Mouse (Mus musculus): ENCODE data around the gene Gm12248. TPM values are rescaled to one million over a fixed set of nuclear protein-coding genes. Genes with fewer than 3 reads are reported as not detected.

The Gm12248 gene
- total RNA-seq (2017), result not detected in 2 replicates

DNA sequence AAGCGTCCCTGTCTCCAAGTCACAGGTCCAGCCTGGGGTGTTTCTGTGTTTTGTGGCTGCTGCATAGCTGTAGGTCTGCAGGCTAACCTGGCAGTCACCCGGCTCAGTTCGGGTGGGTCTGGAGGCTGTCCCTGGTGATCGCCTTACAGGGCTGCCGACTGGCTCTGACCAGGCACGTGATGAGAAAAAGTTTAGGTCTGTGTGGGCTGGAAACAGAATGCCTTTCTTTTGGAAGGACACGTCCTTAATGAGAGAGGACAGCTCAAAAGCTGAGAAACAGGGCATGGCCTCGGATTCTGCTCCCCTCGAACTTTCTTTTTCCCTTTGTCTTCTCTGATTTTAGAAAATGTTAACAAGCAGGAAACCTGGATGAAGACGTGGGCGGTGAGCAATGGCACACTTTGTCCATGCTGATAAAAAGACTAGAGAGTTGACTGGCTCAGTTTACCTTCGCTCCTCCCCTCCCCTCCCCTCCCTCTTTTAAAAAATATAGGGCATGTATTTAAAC is at the start of gene Gm12248:
Gene Gm12248, minus strand, starts transcription at position 114 of the 508 bp plus-strand sequence.
- ATAC-seq (replicated peaks; ENCODE audit: low read depth, poor library complexity, severe bottlenecking), result peak; percentile 66

DNA sequence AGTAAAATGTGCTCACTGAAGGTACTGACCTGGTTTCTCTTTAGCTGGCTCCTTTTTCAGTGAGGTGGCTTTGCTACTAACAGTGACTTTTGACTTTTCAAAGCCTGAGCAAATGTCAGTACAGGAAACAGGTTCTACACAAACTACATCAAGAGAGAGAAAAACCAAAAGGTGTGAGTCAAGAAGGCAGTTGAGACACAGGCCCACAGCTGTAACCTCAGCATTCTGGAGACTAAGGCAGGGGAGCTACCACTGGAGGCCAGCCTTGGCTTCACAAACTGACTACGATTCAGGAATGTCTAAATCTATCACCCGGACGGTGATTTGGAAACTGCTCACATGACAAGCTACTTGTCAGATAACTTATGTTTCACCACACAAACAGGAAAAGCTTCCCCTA is 46.5 kb upstream of the Gm12248 start:
- ATAC-seq (replicated peaks; ENCODE audit: low read depth, poor library complexity, severe bottlenecking), result no peak

DNA sequence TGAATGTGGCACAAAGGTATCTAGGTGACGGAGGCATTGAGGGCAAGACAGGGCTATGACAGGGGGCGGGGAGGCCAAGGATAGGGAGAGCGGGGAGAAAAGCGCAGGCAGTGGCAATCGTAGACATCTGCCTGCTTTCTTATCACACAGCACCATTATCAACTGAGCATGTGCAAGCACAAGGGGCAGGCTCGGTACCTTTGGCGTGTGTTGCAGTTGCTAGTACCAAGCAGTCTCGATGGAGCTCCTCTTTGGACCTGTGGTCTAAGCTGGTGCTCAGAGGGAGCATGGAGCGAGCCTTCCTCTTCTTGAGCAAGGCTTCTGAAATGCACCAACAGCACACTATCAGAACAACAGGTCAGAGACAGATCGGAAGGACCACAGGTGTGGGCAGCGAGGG is 45.9 kb upstream of the Gm12248 start:
- ATAC-seq (replicated peaks; ENCODE audit: low read depth, poor library complexity, severe bottlenecking), result no peak

DNA sequence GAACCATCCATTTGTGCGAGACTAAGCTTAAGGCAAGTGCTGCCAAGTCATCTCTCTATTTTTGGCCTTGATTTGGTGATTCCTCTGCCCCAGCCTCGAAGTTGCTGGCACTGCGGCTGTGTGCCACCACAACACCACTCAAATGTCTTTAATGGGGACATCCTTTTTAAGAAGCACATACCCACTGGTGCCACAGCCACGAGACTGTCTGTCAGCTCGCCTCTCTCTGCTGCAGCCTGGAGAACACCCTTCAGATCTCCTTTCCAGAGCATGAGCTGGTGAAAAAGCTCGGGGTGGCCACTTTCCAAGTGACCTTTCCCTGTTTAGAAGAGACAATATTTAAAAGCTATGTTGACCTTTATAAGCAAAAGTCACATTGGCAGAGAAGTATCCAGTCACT is 43.7 kb upstream of the Gm12248 start:
- ATAC-seq (replicated peaks; ENCODE audit: low read depth, poor library complexity, severe bottlenecking), result no peak

DNA sequence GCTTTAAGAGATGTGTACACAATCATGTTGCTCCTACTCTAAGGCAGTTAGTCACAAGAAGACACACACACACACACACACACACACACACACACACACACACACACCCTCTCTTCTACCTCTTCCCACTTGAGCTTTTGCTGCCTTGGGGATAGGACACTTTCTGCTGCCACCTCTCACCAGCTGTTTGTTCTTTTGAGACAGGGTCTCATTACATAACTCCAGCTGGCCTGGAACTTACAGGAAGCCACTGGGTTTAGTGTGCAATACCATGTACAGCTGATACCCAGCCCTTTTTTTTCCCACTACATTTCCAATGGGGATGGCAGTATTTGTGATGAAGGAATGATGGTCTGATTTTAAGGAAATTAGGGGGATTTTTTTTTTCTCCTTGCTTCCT is 42.4 kb upstream of the Gm12248 start:
- ATAC-seq (replicated peaks; ENCODE audit: low read depth, poor library complexity, severe bottlenecking), result no peak

DNA sequence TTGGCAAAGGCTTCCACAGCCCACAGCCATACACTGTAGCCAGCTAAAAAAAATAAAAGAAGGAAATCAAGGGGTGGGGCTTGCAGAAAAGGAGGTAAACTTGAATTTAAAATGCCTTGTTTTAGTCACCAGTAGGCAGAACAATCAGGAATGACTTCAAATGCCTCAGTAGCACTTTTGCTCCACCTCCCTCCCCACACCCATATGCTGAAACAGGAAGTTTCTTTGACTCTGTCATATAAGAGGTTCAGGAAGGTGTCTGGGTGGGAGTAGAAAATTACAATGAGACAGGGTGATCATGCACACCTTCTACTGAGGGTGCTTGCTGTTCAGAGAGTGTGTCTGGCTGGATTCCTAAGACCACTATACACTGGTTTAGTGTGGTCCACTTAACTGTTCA is 41.9 kb upstream of the Gm12248 start:
- no peak for ATAC-seq (replicated peaks; ENCODE audit: low read depth, poor library complexity, severe bottlenecking)

DNA sequence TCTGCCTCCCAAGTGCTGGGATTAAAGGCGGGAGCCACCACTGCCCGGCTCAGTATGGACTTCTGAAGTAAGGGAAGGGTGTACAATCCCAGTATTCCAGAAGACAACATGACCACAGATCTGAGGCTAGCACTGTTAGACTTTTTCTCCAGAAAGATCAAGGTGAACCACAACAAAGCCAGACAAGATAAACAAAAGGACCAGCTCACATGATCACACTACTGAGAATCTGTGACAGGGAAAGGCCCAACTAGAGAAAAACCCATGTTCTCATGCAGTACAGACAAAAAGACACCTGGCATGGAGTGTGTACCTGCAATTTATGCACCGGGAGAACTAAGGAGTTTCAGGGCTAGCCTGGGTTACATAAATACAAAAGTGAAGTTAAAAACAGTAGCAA is 39.1 kb upstream of the Gm12248 start:
- ATAC-seq (replicated peaks; ENCODE audit: low read depth, poor library complexity, severe bottlenecking), result no peak

DNA sequence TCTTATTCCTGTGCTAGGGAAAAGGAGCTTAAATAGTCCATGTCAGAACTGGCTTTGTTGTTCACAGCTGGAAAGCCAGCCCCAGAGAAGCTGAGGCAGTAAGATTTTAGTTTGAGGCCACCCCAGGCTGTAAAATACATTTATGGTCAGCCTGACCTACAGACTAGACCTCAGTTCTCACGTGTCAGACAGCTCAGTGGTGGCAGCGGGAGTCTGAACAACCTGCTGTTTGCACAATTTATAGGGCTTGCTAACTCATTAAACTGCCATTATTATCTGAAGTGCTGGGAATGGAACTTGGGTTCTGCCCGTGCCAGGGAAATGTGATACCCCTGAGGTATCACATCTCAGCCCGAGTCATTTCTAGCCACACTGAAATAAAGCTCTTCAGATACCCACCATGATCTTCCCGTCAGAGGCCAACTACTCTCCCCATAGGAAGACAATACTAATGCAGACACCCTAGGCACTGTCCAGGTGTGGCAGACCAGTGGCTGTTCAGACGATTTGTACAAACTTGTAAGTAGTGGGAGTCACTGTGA is 36.4 kb upstream of the Gm12248 start:
- ATAC-seq (replicated peaks; ENCODE audit: low read depth, poor library complexity, severe bottlenecking), result no peak

DNA sequence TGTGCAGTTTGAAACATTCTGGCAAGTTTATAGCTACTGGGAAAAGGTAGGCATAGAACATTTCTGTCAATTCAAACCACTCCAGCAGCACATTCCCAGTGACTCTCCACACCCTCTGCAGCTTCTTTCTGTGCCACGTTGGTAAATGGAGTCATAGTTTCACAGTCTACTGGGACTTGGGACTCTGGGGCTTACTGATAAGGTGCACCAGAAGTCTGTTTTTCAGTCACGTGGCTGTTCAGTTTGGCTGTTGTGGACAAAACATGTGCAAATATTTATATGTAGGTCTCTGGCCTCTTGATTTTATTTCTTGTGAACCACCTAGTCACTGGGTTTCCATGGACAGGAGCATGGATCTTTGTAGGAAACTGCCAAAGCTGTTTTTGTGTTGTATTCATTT is 34.6 kb upstream of the Gm12248 start:
- no peak for ATAC-seq (replicated peaks; ENCODE audit: low read depth, poor library complexity, severe bottlenecking)

DNA sequence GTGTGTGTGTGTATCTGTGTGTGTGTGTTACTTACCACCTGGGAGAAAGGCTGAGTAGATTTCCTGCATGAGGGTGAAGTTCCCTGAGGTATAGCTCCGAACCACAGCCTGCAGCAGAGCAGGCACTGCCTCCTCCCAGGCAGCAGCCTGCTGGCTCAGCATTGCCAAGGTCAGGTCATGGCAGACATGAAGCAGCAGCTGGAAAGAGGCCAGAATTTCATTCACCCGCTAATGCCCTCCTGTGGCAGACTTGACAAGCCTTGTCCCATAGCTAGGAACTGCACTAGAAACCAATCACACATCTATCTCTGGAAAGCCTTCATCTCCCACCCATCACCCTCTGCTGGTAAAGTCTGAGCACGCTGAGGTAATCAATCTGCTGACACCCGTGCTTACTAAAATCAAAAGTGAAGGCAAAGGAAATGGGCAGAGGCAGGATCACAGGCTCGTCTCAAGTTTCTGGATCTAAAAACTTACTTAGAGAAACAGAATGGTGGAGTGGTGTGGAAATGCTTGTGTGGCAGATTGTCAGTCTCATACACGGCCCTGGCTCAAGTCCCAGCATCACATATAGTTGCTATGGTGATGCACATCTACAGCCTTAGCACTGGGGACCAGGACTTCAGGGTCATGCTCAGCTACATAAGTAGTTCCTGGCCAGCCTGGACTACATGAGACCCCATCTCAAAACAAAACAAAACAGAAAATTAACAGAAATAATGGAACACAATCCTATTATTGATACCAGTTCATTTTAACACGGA is 33.6 kb upstream of the Gm12248 start:
- peak; percentile 25; the same call in 1 of the 2 replicates for ATAC-seq (replicated peaks; ENCODE audit: low read depth, poor library complexity, severe bottlenecking)

DNA sequence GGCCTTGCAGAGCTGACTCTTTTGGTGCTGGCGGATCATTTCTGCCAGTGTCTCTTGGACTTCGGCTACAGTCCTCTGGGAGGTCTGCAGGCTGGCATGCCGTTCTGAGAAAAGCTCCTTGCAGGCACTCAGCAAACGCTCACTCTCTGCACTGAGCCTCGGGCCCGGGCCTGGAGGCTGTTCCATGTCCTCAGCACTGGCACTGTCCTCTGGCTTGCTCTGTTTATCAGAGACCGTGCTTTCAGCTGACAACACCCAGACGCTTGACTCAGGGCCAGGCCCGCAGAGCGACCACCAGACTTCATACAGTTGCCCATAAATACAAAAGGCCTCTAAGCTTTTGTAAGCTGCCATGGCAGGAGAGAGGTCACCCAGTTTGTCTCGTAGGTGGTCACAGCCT is 32.1 kb upstream of the Gm12248 start:
- ATAC-seq (replicated peaks; ENCODE audit: low read depth, poor library complexity, severe bottlenecking), result no peak

DNA sequence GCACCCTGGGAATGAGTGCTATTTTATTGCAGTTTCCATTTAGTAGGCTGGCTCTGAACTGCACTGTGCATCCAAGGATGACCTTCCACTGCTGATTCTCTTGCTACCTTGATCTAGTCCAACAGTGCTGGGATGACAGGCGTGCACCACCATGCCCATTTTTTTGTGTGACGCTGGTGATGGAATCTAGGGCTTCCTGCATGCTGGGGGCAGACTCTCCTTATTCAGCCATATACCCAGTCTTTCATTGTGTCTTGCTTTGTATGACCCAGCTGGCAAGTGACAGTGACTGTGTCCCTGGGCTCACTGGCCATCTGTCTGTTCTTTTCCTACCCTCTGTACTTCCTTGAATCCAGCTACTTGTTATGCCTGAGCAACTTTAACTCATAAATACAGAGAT is 30.8 kb upstream of the Gm12248 start:
- ATAC-seq (replicated peaks; ENCODE audit: low read depth, poor library complexity, severe bottlenecking), result no peak

DNA sequence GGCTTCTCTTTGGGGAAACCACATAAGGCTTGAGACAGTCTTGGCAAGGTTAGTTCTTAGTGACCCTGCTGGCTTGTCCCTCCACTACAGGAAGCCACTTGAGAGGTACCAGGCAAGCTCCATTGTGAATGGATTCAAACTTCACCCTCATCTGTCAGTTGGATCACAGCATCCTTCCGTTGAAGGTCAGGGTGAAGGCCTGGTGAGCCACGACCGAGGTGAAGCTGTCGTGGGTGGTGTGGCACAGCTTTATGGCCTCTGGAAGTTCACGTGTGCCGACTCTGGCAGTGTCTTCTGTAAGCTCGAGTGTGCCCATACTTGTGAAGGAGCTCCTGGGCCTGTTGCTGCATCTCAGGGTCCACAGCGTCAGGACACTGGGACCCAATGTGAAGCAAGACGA is 28.4 kb upstream of the Gm12248 start:
- ATAC-seq (replicated peaks; ENCODE audit: low read depth, poor library complexity, severe bottlenecking), result no peak

DNA sequence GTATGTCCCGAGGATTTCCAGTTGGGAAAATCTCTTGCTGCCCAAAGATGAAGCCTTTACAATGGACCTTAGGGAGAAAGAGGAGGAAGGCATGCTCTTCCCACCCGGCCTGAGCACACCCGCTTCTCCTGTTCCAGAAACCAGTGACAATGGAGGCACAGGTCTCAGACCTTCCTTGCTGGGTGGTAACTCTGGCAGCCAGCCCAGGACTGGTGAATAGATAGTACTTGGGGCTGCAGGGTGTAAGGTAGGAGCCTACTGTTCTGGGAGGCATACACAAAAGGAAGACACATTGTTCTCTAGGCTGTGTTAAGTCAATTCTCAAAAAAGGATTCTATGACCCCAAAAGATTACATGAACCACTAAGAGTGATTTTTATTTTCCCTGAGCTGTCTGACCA is 27.7 kb upstream of the Gm12248 start:
- no peak for ATAC-seq (replicated peaks; ENCODE audit: low read depth, poor library complexity, severe bottlenecking)

DNA sequence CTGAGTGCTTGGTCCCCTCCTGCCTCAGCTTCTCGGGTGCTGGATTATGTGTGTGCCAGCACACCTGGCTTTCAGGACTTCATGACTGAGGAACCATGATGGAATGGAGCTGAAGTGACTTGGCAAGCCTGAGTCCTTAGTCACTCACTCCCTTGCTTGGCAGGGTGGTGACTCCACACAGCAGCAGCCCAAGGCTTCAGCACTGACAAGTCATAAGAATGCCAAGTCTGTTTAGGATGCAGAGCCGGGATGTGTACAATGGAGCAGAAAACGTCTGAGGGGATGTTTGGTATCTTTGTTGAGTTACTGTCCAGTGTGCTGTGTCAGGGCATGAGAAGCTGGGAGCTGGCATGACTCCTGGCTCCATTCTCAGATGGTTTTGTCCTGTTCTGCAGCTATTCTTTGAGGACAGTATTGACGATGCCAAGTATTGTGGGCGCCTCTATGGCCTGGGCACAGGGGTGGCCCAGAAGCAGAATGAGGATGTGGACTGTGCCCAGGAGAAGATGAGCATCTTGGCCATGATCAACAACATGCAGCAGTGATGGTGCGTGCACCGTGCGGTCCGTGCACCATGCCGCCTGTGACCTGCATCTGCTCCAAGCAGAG is 24.2 kb upstream of the Gm12248 start:
- ATAC-seq (replicated peaks; ENCODE audit: low read depth, poor library complexity, severe bottlenecking), result no peak

DNA sequence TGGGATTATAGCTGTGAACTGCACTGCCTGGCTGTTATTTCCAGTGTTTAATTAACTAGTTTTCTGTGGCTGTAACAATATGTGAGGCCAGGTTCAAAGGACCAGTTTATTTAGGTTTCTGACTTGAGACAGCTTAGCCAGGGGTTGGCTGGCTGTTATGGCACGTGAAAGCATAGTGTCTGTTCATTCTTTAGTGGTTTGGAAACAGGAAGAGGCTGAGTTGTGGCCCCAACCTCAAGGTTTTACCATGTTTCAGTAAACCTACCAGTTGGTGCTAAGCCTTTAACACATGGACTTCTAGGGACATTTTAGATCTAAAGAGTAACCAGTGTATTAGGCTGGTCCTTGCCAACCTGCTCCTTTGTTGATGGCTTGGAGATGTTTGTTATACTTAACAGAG is 23.6 kb upstream of the Gm12248 start:
- peak; percentile 83 for ATAC-seq (replicated peaks; ENCODE audit: low read depth, poor library complexity, severe bottlenecking)

DNA sequence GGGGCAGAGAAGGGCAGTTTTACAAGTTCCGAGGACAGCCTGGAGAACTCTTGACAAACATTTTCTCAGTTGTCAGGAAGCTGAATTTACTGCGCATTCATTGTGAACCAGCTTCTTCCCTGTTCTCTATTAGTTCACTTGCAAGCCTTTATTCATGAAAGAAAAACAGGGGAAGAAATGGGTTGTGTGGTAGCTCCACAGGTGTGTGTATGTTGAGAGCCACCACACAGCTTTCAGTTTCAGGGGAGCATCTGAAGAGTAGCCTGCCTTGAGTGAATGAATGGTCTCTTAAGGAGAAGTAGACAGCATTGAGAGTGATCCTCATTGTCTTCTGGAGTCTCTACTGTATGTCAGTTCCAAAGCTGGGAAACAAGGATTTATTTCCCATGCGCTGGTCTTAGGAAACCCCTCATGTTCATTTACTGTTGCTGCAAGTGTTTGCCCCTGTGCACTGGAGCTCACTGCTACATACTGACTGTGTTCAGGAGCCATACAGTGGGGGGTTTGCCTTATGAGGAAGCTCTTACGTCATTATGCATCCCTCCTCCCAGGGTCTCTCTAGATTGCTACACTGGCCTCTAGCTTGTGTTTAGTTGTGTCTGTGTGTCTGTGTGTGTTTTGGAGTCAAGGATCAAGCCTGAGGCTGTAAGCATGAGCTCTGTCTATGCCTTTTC is 14.9 kb upstream of the Gm12248 start:
- ATAC-seq (replicated peaks; ENCODE audit: low read depth, poor library complexity, severe bottlenecking), result no peak

DNA sequence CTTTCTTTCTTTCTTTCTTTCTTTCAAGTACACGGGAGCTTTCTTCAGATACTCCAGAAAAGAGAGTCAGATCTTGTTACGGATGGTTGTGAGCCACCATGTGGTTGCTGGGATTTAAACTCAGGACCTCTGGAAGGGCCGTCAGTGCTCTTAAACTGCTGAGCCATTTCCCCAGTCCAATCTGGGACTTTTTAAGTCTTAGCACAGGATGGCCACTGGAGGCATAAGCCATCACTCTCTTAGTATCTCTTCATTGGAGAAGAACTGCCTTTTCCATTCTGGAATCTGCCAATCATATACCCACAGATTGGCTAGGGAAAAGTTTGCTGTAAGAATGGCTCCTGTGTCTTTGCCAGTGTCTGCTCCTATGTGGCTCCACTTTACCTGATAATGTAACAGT is 14.1 kb upstream of the Gm12248 start:
- ATAC-seq (replicated peaks; ENCODE audit: low read depth, poor library complexity, severe bottlenecking), result no peak

DNA sequence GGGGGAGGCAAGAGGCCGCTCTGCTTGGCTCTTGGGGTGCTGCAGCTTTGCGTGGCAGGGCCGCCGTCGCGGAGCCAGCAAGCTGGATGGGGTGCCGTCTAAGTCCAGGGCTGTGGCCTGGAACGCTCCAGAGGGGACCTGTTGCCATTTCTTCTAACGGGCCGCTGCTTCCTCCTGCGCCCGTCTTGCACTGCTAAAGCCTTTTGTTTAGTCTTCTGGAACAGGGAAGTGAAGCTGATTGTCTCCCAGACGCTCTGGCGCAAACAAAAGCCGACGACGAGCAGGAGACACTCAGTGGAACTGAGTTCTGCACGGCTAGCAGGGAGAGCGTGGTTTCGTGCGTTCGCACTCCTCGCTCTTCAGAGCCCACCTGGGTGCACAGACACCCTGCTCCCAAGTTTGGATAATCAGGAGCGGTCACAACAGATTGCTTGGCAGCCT is 11.4 kb upstream of the Gm12248 start:
- ATAC-seq (replicated peaks; ENCODE audit: low read depth, poor library complexity, severe bottlenecking), result peak; percentile 47

DNA sequence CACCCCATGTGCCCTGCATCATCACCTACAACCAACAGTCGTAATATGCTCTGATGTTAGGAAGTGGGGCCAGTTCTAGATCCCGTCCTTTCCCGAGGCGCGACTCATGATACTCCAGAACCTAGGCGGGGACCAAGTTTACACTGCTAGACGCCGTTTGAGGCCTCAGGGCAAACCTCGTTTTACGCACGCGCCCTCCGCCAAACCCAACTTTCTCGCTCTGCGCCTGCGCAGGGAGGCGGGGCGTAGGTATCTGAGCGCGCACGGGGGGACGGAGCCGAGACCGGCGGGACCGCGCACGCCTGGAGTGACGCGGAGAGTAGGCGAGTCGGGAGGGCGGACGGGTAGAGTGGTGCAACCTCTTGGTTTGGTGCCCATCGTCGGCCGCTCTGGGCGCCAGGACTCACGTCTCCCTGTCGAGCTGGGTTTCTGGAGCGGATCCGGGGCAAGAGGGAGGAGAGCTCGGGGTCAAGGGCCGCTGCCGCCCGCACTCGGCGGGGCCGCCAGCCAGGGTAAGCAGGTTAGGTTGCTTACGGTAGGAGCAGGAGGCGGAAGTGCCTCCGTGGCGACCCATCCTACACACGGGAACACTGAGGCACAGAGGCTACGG is 10.9 kb upstream of the Gm12248 start, which contains the start of gene Cnot8:
Gene Cnot8, plus strand, starts transcription at position 457 of the 610 bp plus-strand sequence.
- ATAC-seq (replicated peaks; ENCODE audit: low read depth, poor library complexity, severe bottlenecking), result peak; percentile 88

DNA sequence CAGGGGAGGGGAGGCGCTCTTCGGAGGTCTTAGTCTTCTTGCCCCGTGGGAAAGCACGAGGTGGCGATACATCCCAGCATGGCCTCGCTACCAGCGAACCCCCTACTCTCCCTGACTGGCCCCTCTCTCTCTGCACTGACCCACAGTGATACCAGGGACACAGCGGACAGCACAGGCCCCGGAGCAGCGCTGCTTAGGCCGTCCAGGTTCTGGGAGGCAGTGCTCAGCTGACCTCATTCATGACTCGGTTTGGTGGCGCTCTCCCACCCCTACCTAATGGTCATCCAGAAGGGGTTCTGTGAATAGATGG is 10.4 kb upstream of the Gm12248 start:
- ATAC-seq (replicated peaks; ENCODE audit: low read depth, poor library complexity, severe bottlenecking), result no peak

All from common myeloid progenitor, adult 5-6 weeks (primary cell).